Mouse (Mus musculus) liver, adult 2 months (tissue): ENCODE data around the gene Ntm. TPM values are rescaled to one million over a fixed set of nuclear protein-coding genes. Genes with fewer than 3 reads are reported as not detected.

ENCODE experiments used
- DNase-seq: peaks from one replicate; pipeline ENCODE4 v3.0.0-alpha.2; 2011; ENCODE audit warnings: low read depth, low spot score; ENCODE audit errors: extremely low read depth
- H3K27ac ChIP-seq: fragments of 200-500 bp; replicated peaks from 2 replicates; pipeline ENCODE4 v1.5.1; 2012; ENCODE audit warnings: low read depth, mild to moderate bottlenecking, control low read depth, inconsistent platforms, low read length; ENCODE audit not compliant: insufficient read depth
- H3K27me3 ChIP-seq: fragments of 200-500 bp; 2 replicates; pipeline ENCODE4 v1.6.1; 2012; ENCODE audit warnings: mild to moderate bottlenecking, moderate library complexity, low read length, inconsistent platforms; ENCODE audit not compliant: control insufficient read depth, insufficient read depth
- H3K36me3 ChIP-seq: fragments of 200-500 bp; 2 replicates; pipeline ENCODE4 v1.6.1; 2012; ENCODE audit warnings: low read length, inconsistent platforms; ENCODE audit not compliant: control insufficient read depth, insufficient read depth
- H3K4me1 ChIP-seq: fragments of 200-500 bp; 2 replicates; pipeline ENCODE4 v1.6.1; 2011; ENCODE audit warnings: low read length; ENCODE audit not compliant: control insufficient read depth, insufficient read depth
- H3K4me3 ChIP-seq: fragments of 200-500 bp; 2 replicates; pipeline ENCODE4 v1.5.1; 2011; ENCODE audit warnings: low read depth, mild to moderate bottlenecking, control low read depth, low read length, moderate library complexity; ENCODE audit not compliant: insufficient read depth
- H3K79me2 ChIP-seq: fragments of 200-500 bp; 2 replicates; pipeline ENCODE4 v1.6.1; 2012; ENCODE audit warnings: inconsistent platforms, mild to moderate bottlenecking, low read length, moderate library complexity; ENCODE audit not compliant: control insufficient read depth, insufficient read depth
- H3K9ac ChIP-seq: fragments of 200-500 bp; 2 replicates; pipeline ENCODE4 v1.6.1; 2012; ENCODE audit warnings: low read depth, mild to moderate bottlenecking, control low read depth, inconsistent platforms, low read length
- CTCF ChIP-seq: fragments of 200-500 bp; IDR thresholded peaks from 2 replicates; pipeline ENCODE4 v1.5.1; 2011; ENCODE audit warnings: low read depth, low read length, control low read depth
- POLR2A ChIP-seq: fragments of 200-500 bp; IDR thresholded peaks from 2 replicates; pipeline ENCODE4 v1.6.1; 2011; ENCODE audit warnings: low read length, control low read depth; ENCODE audit not compliant: insufficient read depth; ENCODE audit errors: extremely low read depth
- WGBS: fragments of 180-500 bp; shearing (Covaris S2); methylation state at CpG from one replicate; pipeline ENCODE4 v1.1.7; 2018; 5-methylcytosine and 5-hydroxymethylcytosine counted together
- polyA plus RNA-seq: library from polyadenylated mRNA; depleted of rRNA; stranded (reverse); fragments of >200 nt; gene quantifications from 2 replicates; pipeline ENCODE4 v1.2.3, GENCODE M21; 2012
- total RNA-seq: library from RNA; depleted of rRNA; stranded (reverse); fragments of >200 nt; gene quantifications from 2 replicates; pipeline ENCODE4 v1.2.3, GENCODE M21; 2014

The Ntm gene
- total and polyA plus RNA-seq, 2 experiments = 2.1 to 3.2 TPM

DNA sequence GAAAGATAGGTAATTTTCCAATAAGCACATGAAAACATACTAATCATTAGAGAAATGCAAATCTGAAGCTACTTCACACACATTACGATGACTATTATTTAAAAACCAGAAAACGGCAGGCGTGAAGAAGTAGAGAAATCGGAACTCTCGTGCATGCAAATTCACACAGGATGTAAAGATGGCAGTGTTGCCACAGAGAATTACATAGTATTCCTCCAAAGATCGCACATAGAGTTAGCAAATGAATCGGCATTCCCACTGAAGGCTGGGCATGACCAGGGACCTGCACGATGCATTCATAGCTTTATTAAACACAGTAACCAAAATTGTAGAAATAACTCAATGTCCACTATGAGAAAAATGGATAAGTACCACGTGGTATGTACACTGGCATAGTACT is 158.5 kb downstream of the Ntm start:
- Histone ChIP-seq H3K9ac (no peak overlapping the region), H3K4me1 (no peaks in the 10 kb centered on the region), H3K27me3 (no peaks in the 10 kb centered on the region), H3K4me3 (no peak overlapping the region), H3K36me3 (no peaks in the 10 kb centered on the region), H3K27ac (no peak overlapping the region), H3K79me2 (no peaks in the 10 kb centered on the region)
- WGBS = 92% methylated on average over 9 of the region's 9 CpGs
- TF ChIP-seq CTCF = no peak
- TF ChIP-seq POLR2A = no peak
- DNase-seq = no peak

GRCm38 (mm10) chr9:29803738-29804285 is 159.1 kb downstream of the Ntm start:
- no peaks in the 10 kb centered on the region for H3K27me3 ChIP-seq
- H3K9ac ChIP-seq = no peak overlapping the region
- H3K4me3 ChIP-seq = no peak overlapping the region
- TF ChIP-seq CTCF = no peak
- no peak for TF ChIP-seq POLR2A
- H3K79me2 ChIP-seq = no peaks in the 10 kb centered on the region
- H3K27ac ChIP-seq = no peak overlapping the region
- H3K4me1 ChIP-seq = no peaks in the 10 kb centered on the region
- no peaks in the 10 kb centered on the region for H3K36me3 ChIP-seq
- 65% methylated on average over 4 of the region's 4 CpGs for WGBS
- DNase-seq = no peak

GRCm38 (mm10) chr9:29802990-29803737 is 159.8 kb downstream of the Ntm start:
- Histone ChIP-seq H3K9ac (no peak overlapping the region), H3K27ac (no peak overlapping the region), H3K36me3 (no peaks in the 10 kb centered on the region), H3K27me3 (no peaks in the 10 kb centered on the region), H3K4me3 (no peak overlapping the region), H3K4me1 (no peaks in the 10 kb centered on the region), H3K79me2 (no peaks in the 10 kb centered on the region)
- no peak for TF ChIP-seq CTCF
- no peak for TF ChIP-seq POLR2A
- 54% methylated on average over 12 of the region's 12 CpGs for WGBS
- DNase-seq = no peak

- no peaks in the 10 kb centered on the region for H3K79me2 ChIP-seq
- no peak for TF ChIP-seq CTCF
- TF ChIP-seq POLR2A = no peak
- H3K9ac ChIP-seq = no peak overlapping the region
- no peaks in the 10 kb centered on the region for H3K36me3 ChIP-seq
- H3K27ac ChIP-seq = no peak overlapping the region
- DNase-seq = no peak
- 68% methylated on average over 12 of the region's 12 CpGs for WGBS
- H3K4me1 ChIP-seq = no peaks in the 10 kb centered on the region
- no peaks in the 10 kb centered on the region for H3K27me3 ChIP-seq
- H3K4me3 ChIP-seq = no peak overlapping the region
These were observed 160.8 kb downstream of the Ntm start for GRCm38 (mm10) chr9:29802071-29802705.

DNA sequence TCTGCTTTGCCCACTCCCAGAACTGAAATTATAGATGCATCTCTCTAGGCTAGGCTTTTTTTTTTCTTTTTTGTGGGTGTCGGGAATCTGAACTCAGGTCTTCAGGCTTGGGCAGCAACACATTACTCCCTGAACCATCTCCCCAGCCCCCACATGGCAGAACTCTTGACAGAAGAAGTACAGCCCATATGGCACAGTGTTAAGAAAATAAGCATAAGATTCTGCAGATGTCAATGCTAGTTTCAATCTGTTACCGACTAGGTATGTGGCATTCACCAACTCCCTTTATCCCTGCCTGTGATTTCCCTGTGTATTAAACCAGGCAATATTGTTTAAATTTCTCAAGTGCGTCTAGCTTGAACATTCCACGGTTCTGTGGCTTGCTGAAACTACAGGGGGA is 166.7 kb downstream of the Ntm start:
- H3K27ac ChIP-seq = no peak overlapping the region
- H3K36me3 ChIP-seq = no peaks in the 10 kb centered on the region
- TF ChIP-seq POLR2A (no peak), CTCF (no peak)
- WGBS = 86% methylated on average over 4 of the region's 4 CpGs
- H3K9ac ChIP-seq = no peak overlapping the region
- no peak overlapping the region for H3K4me3 ChIP-seq
- H3K79me2 ChIP-seq = no peaks in the 10 kb centered on the region
- DNase-seq = no peak
- H3K27me3 ChIP-seq = no peaks in the 10 kb centered on the region
- H3K4me1 ChIP-seq = no peaks in the 10 kb centered on the region
